Mouse (Mus musculus) forebrain, embryonic 14.5 days (tissue): ENCODE data around the gene Tpk1. TPM values are rescaled to one million over a fixed set of nuclear protein-coding genes. Genes with fewer than 3 reads are reported as not detected.

Source experiments
- ATAC-seq: fragments of 200-750 bp; cut with Nextera tagmentation; 2 replicates; pipeline ENCODE4 v1.8.0; 2017; ENCODE audit warnings: mild to moderate bottlenecking, moderate library complexity
- DNase-seq: peaks from one replicate; pipeline ENCODE4 v3.0.0-alpha.2; 2015; ENCODE audit warnings: low spot score
- H3K27ac ChIP-seq: fragments of 300-500 bp; sonication (generic); 2 replicates; pipeline ENCODE4 v1.5.1; 2014; ENCODE audit warnings: low read depth, mild to moderate bottlenecking, control low read depth, low read length, moderate library complexity
- H3K27me3 ChIP-seq: fragments of 300-500 bp; sonication (generic); replicated peaks from 2 replicates; pipeline ENCODE4 v1.6.1; 2014; ENCODE audit warnings: low read length, control low read depth, mixed read lengths; ENCODE audit not compliant: control insufficient read depth, insufficient read depth
- H3K36me3 ChIP-seq: fragments of 300-500 bp; sonication (generic); 2 replicates; pipeline ENCODE4 v1.6.1; 2014; ENCODE audit warnings: low read length, control low read depth; ENCODE audit not compliant: control insufficient read depth, insufficient read depth
- H3K4me1 ChIP-seq: fragments of 300-500 bp; sonication (generic); 2 replicates; pipeline ENCODE4 v1.6.1; 2014; ENCODE audit warnings: antibody characterized with exemption, low read length, control low read depth; ENCODE audit not compliant: control insufficient read depth, insufficient read depth
- H3K4me2 ChIP-seq: fragments of 300-500 bp; sonication (generic); 2 replicates; pipeline ENCODE4 v1.6.1; 2014; ENCODE audit warnings: mild to moderate bottlenecking, control low read depth, low read length
- H3K4me3 ChIP-seq: fragments of 300-500 bp; sonication (generic); 2 replicates; pipeline ENCODE4 v1.5.1; 2014; ENCODE audit warnings: low read depth, low read length, control low read depth
- H3K9ac ChIP-seq: fragments of 300-500 bp; sonication (generic); 2 replicates; pipeline ENCODE4 v1.6.1; 2014; ENCODE audit warnings: mild to moderate bottlenecking, low read length, control low read depth, moderate library complexity
- H3K9me3 ChIP-seq: fragments of 300-500 bp; sonication (generic); replicated peaks from 2 replicates; pipeline ENCODE4 v1.6.1; 2016; ENCODE audit warnings: low read length, control low read depth, mixed read lengths; ENCODE audit not compliant: control insufficient read depth
- WGBS: fragments of 180-500 bp; shearing (Covaris S2); extraction: QIAGEN DNeasy Blood & Tissue Kit; methylation state at CpG from one replicate; pipeline ENCODE4 v1.1.7; 2014; 5-methylcytosine and 5-hydroxymethylcytosine counted together
- polyA plus RNA-seq: library from polyadenylated mRNA; unstranded; fragments of >200 nt; fragmentation: Nextera tagmentation; extraction: Ambion mirVana; gene quantifications from 2 replicates; pipeline ENCODE4 v1.2.1, GENCODE M21; 2014

The Tpk1 gene
- polyA plus RNA-seq, 1 experiment from 2014 or later, result 5.5 TPM

DNA sequence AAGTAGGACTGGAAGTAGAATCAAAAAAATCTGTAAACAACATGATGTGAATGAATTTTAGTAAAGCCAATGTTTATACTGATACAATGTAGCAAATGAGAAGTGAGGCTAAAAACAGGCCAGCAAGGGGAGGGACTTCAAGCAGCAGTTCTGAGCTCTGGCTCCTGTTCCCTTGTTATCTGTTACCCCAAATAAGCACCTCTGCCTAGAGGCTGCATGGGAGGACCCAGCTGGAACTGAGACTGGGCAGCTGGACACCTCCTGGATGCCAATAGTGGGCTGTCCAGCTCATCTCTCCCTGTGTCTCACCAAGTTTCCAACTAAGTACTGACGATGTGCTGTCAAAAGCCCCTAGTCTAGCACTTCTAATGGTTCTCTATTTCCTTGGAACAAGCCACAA lies 257.1 kb downstream of the Tpk1 start:
- H3K9ac ChIP-seq, result no peak overlapping the region
- no peaks in the 10 kb centered on the region for H3K36me3 ChIP-seq
- no peak overlapping the region for H3K27ac ChIP-seq
- H3K9me3 ChIP-seq, result no peaks in the 10 kb centered on the region
- WGBS, result 96% methylated on average over 1 of the region's 1 CpGs
- no peak for DNase-seq
- no peaks in the 10 kb centered on the region for H3K27me3 ChIP-seq
- no peak overlapping the region for H3K4me2 ChIP-seq
- no peaks in the 10 kb centered on the region for H3K4me1 ChIP-seq
- H3K4me3 ChIP-seq, result no peak overlapping the region
- ATAC-seq, result no peak

DNA sequence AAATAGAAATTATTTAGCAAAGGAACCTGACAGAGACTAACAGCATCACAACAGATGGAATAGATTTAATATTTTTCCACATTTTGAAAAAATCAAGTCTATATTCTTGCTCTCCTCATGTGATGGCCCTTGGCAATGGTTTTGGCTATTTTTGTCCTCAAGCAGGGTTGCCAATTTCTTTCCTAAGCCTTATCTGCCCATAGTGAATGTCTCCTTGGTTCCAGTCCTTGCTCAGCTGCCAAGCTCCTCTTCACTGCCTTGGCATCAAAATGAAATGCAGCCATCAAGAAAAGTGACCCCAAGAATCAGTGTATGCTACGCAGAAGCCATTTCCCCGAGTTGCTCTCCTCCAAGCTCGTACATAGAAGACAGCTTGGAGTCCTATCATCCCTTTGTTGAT lies 263.0 kb downstream of the Tpk1 start:
- Histone ChIP-seq H3K9me3 (no peaks in the 10 kb centered on the region), H3K36me3 (no peaks in the 10 kb centered on the region), H3K4me3 (no peak overlapping the region), H3K27ac (no peak overlapping the region), H3K4me1 (no peaks in the 10 kb centered on the region), H3K4me2 (no peak overlapping the region), H3K9ac (no peak overlapping the region), H3K27me3 (no peaks in the 10 kb centered on the region)
- no peak for DNase-seq
- 87% methylated on average over 3 of the region's 3 CpGs for WGBS
- ATAC-seq, result no peak

DNA sequence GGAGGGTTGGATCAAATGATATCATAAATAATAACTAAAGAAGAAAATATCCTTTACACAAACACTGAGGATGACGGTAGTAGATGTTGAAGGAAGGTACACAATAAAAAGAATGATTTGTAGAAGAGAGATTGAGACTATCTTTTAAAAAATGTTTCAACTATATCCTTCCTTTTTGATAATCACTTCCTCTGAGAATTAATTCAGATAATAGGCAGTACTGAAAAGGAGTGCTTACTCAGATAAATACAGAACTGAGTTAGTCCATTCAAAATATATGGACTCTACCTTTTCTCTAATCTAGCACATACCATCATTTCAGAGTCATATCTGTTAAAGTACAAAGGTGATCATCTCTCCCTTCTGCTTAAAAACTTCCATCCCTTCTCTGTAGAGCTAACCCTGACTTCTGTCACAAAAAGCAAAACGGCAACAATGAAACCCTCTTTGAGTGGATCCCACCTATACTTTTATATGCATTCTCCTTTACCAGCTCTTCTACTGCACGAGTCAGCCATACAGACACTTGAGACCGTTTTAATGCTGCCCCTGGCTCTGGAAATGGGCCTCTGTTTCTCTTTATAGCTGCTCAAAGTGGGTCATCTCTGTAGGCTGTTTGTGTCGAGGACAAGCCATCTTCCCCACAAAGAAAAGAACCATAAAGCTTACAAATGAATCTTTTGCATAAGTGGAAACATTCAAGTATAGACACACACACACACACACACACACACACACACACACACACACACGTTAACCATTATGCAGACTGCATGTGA lies 263.7 kb downstream of the Tpk1 start:
- Histone ChIP-seq H3K9ac (no peak overlapping the region), H3K4me1 (no peaks in the 10 kb centered on the region), H3K27me3 (no peaks in the 10 kb centered on the region), H3K36me3 (no peaks in the 10 kb centered on the region), H3K9me3 (no peaks in the 10 kb centered on the region), H3K27ac (no peak overlapping the region), H3K4me2 (no peak overlapping the region), H3K4me3 (no peak overlapping the region)
- no peak for DNase-seq
- ATAC-seq, result no peak
- WGBS, result 73% methylated on average over 6 of the region's 6 CpGs

DNA sequence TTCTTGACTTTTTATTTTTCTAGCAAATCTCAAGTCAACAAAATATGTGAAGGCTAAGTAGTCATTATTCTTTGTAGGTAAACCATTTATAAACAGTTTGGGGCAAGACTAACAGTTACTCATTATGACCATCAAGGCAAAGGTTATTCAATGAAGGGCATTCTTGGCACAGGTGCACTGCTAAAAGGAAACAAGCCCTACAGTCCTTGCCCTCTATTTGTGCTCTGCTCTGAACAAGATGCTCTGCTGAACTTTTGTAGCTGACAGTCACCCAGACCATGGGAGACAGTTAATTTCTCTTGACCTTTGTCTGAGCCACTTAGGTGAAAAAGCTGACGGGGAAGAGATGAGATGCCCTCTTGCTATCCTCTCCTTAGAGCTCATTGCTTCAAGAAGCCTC lies 269.7 kb downstream of the Tpk1 start:
- no peak for ATAC-seq
- no peak overlapping the region for H3K9ac ChIP-seq
- no peak for DNase-seq
- H3K4me2 ChIP-seq, result no peak overlapping the region
- 88% methylated on average over 1 of the region's 1 CpGs for WGBS
- H3K4me1 ChIP-seq, result no peaks in the 10 kb centered on the region
- H3K36me3 ChIP-seq, result no peaks in the 10 kb centered on the region
- H3K27ac ChIP-seq, result no peak overlapping the region
- H3K4me3 ChIP-seq, result no peak overlapping the region
- H3K9me3 ChIP-seq, result no peaks in the 10 kb centered on the region
- H3K27me3 ChIP-seq, result no peaks in the 10 kb centered on the region

DNA sequence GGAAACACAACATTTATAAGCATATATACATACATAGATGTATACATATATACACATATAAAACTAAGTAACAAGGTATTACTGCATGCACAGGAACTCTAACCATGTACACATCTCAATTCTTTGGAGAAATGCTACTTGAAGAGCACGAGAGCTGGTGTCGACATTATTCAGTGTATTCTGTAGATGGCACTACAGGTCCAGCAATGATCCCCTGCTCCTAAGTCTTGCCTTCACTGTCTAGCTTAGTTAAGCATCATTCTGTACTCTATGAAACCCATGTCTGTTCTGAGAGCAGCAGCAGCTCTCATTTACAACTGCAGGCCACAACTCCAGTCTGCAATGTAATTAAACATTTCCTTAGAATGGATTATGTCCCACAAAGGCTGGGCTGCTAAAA lies 270.5 kb downstream of the Tpk1 start:
- H3K27me3 ChIP-seq, result no peaks in the 10 kb centered on the region
- H3K36me3 ChIP-seq, result no peaks in the 10 kb centered on the region
- H3K4me3 ChIP-seq, result no peak overlapping the region
- H3K9ac ChIP-seq, result no peak overlapping the region
- H3K27ac ChIP-seq, result no peak overlapping the region
- ATAC-seq (peak; percentile 71; the same call in 1 of the 2 replicates), DNase-seq (peak; percentile 78)
- no peaks in the 10 kb centered on the region for H3K9me3 ChIP-seq
- WGBS, result 78% methylated on average over 2 of the region's 2 CpGs
- no peaks in the 10 kb centered on the region for H3K4me1 ChIP-seq
- no peak overlapping the region for H3K4me2 ChIP-seq

DNA sequence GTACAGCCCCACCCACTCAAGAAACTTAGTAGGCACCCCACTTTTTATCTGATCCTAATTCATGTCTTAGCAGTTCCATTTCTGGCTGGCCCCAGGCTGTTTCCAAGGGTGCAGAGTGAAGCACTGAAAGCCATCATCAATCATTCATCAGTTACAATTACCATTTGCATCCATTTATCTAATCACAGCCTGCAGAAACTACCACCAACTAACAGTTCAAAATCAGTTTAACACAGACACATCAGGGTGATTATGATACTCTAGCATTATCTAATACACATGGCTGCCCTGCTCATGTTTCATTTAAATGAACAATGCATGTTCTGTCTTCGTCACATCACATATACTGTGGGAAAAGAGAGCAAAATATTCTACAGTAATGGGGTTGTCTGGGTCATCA lies 274.7 kb downstream of the Tpk1 start:
- Histone ChIP-seq H3K27ac (no peak overlapping the region), H3K4me1 (no peaks in the 10 kb centered on the region; the same call in 1 of the 2 replicates), H3K9me3 (no peaks in the 10 kb centered on the region), H3K4me2 (no peak overlapping the region), H3K36me3 (no peaks in the 10 kb centered on the region), H3K27me3 (no peaks in the 10 kb centered on the region), H3K9ac (no peak overlapping the region), H3K4me3 (no peak overlapping the region)
- ATAC-seq (0 out of 2 replicates have a peak, but pooled peaks have one; percentile 21), DNase-seq (peak; percentile 2)
- 52% methylated on average over 1 of the region's 1 CpGs for WGBS

DNA sequence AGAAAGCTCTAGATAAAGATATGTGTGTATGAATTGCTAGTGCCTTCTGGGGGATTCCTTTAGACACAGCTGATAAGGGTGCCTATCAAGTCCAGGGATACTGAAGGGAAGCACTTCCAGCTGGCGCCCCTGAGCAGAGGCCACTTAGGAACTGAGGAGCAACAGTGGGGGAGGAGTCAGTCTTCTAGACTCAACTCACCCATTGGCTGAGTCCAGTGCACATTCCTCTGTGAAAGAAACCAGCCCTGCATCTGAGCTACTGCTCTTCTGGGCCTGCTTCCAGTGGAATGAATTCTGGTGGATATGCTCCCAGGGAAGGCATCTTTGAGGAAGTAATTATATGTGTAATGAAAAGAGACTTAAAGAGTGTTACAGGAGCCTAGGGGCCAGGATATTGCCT lies 278.8 kb downstream of the Tpk1 start:
- no peaks in the 10 kb centered on the region for H3K27me3 ChIP-seq
- ATAC-seq (peak; percentile 65; the same call in 1 of the 2 replicates), DNase-seq (peak; percentile 25)
- H3K4me1 ChIP-seq, result no peaks in the 10 kb centered on the region; the same call in 1 of the 2 replicates
- no peaks in the 10 kb centered on the region for H3K9me3 ChIP-seq
- no peak overlapping the region for H3K4me2 ChIP-seq
- 37% methylated on average over 1 of the region's 1 CpGs for WGBS
- H3K27ac ChIP-seq, result no peak overlapping the region
- no peaks in the 10 kb centered on the region for H3K36me3 ChIP-seq
- H3K4me3 ChIP-seq, result no peak overlapping the region
- no peak overlapping the region for H3K9ac ChIP-seq

DNA sequence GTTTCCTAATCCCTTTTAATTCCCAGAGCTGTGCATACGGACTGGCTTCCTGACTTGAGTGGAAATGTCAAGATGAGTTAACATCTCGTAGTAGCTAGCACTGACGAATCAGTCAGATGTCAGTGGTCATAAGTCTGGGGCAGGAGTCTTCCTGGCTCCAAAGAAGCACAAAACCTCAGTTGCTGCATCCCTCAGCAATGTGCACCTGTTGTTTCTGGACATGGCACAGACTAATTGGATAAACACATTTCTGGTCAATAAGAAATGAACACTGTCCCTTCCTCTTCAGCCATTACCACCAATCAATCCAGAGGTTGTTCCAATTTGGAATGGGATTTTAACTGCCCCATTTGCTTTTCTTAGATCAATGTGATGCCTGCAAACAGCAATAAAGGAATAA lies 281.2 kb downstream of the Tpk1 start:
- Histone ChIP-seq H3K9me3 (no peaks in the 10 kb centered on the region), H3K27ac (no peak overlapping the region), H3K27me3 (no peaks in the 10 kb centered on the region), H3K36me3 (no peaks in the 10 kb centered on the region), H3K4me2 (no peak overlapping the region), H3K4me3 (no peak overlapping the region), H3K9ac (no peak overlapping the region), H3K4me1 (no peaks in the 10 kb centered on the region; the same call in 1 of the 2 replicates)
- 63% methylated on average over 3 of the region's 3 CpGs for WGBS
- no peak for DNase-seq
- ATAC-seq, result no peak

DNA sequence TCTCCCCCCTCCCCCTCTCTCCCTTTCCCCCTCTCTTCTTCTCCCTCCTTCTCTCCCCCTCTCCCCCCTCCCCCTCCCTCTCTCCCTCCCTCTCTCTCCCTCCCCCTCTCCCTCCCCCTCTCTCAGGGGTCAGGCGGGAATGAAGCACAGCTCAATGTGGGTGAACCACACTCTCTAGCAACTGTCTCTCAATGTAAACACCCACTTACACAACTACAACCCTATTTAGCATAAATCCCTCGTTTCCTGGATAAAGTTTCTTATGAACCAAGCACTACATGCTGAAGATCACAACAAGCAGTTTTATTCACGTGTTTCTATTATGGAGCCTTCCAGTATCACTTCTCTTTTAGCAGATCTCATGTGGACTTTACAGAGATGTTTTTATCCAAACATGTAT lies 281.8 kb downstream of the Tpk1 start:
- no peaks in the 10 kb centered on the region for H3K27me3 ChIP-seq
- no peak overlapping the region for H3K4me3 ChIP-seq
- no peaks in the 10 kb centered on the region; the same call in 1 of the 2 replicates for H3K4me1 ChIP-seq
- no peak overlapping the region for H3K9ac ChIP-seq
- ATAC-seq (no peak), DNase-seq (no peak)
- WGBS, result 63% methylated on average over 3 of the region's 3 CpGs
- no peaks in the 10 kb centered on the region for H3K9me3 ChIP-seq
- H3K4me2 ChIP-seq, result no peak overlapping the region
- H3K27ac ChIP-seq, result no peak overlapping the region
- H3K36me3 ChIP-seq, result no peaks in the 10 kb centered on the region
